Mouse (Mus musculus) ovary, postnatal 36 days (tissue): Measurements from ENCODE around the gene Wipi2.

ENCODE experiments used
- DNase-seq: peaks from one replicate; pipeline ENCODE4 v3.0.0; 2022; ENCODE audit warnings: low spot score, mixed read lengths

Gene Wipi2

DNA sequence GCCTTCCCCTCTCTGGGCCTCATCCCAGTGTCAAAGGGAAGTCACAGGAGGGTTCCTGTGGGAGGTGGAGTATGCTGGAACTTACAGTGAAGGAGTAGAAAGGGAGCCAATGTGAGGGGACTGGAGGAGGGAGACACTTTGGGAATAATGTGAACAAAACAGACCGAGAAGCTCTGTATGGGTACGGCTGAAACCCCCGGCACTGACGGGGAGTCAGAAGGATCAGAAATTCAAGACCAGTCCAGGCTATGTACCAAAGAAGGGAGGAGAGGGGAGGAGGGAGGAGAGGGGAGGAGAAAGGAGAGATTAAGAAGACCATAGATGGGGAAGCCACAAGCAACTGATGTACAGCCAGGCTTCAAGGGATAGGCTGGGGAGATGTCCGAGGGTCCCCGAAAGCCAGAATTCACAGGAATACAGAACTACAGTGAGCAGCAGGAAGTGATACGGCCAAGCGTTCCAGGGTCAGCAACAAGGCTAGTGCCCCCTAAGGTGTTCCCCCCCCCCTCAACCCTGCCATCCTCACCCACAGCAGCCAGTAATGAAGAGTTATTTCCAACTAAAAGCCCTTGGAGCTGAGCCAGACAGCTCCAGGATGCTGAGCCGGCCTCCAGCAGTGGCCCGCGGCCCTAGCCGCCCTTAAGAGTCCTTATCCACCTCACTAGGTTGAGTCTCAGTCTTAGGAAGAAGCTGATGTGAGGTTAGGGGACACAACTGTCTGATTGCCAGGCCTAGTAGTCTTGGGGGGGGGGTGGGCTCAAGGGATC, 65.7 kb downstream of the Wipi2 start:
- DNase-seq = no peak

DNA sequence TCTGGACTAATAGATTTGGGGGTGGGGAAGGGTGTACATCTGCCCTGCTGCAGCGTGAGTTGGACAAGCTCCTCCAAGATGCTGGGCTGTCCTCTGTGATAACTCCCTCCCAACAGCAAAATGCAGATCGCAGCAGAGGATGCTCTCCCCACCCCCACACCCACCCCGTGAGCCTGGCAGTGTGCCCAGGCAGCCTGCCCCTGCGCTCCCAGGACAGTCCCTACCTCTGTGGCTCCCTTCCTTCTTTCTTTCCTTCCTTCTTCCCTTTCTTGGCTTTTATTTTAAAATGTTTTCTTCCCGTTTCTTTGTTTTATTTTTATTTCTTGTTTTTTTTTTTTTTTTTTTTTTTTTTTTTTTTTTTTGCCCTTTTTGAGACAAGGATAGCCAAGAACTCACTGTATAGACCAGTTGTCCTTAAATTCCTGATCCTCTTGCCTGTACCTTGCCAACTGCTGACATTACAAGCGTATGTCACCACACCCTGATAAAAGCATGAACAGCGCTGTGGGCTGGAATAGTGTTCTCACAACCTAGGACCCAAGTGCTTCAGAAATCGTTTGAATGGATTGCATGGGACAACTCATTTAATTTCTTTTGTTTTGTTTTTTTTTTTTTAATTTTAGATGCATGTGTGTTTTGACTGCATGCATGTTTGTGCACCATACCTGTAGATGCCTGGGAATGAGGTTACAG, 66.4 kb downstream of the Wipi2 start:
- DNase-seq = no peak

DNA sequence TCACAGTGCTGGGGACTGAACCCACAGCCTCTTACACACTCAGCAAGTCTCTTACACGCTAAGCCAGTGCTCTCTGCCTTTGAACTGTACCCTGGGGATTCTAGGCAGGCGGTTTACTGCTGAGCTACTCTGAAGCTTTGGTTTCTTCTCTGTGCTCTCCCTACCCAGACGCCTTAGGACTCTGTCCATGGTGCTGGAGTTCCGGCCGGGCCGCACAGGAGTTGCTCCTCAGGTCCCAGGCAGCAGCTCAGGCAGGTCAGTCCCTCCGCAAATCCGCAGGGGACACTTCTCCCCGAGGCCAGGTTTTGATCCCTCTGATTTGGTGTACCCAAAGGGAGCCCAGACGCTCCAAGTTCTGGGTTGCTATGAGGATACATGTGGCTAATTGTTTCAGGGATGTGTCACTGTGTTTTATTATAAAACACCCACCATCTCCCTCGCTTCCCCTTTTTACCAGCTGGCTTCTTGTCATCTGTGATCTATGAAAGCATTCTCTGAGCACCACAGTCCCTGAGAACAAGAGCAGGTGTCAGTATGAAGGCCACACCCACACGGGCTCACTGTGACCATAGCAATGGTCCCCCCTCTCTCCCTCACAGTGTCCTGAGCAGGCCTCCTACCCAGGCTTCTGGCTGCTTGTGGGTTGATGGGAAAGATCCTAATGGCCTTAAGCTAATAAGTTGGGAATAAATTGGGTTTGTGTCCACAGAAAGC, 67.3 kb downstream of the Wipi2 start:
- peak; percentile 72 for DNase-seq

DNA sequence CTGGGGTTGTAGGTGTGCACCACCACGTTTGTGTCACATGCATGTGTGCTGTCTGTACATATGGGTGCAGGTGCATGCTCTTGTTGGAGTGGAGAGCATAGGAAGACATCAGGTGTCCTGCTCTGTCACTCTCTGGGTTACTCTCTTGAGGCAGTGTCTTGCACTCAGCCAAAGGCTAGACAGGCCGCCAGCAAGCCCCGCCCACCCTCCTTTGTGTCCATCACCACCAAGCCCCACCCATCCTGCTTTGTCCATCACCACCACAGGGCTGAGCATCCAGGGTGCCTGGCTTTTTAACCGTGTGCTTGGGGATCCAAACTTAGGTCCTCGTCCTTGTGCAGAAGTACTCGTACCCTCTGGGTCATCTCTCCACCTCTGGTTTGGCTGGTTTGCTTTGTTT, 68.8 kb downstream of the Wipi2 start:
- no peak for DNase-seq

DNA sequence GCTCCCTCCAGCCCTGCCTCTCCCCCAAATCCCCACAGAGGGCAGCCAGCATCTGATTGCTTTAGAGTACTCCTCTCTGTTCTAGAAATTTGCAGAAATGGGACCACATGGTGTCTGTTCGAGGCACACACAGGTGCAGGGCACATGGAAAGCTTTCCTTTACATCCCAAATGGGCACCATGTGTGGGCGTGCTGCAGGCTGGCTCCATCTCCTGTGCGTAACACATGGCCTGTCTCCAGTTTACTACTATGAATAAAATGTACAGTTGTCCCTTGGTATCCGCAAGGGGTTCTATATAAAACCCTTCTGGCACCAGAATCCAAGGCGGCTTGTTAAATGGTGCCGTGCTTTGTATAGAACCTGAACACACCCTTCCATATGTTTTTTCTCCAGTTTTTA, 69.4 kb downstream of the Wipi2 start:
- DNase-seq = no peak

DNA sequence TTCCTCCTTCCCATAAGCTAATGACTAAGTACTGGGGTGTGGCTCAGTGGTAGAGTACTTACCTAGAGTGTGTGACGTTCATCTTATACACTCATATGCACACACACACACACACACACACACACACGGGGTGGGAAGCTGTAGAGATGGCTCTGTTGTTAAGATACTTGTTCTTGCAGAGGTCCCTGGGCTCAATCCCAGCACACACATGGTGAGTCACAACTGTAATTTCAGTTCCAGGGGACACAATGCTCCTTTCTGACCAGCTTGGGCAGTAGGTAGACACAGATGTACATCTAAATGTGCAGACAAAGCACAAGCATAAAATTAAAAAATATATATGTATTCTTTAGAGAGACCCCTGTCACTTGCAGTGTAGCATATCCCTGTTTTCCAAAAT, 70.2 kb downstream of the Wipi2 start:
- DNase-seq = no peak

DNA sequence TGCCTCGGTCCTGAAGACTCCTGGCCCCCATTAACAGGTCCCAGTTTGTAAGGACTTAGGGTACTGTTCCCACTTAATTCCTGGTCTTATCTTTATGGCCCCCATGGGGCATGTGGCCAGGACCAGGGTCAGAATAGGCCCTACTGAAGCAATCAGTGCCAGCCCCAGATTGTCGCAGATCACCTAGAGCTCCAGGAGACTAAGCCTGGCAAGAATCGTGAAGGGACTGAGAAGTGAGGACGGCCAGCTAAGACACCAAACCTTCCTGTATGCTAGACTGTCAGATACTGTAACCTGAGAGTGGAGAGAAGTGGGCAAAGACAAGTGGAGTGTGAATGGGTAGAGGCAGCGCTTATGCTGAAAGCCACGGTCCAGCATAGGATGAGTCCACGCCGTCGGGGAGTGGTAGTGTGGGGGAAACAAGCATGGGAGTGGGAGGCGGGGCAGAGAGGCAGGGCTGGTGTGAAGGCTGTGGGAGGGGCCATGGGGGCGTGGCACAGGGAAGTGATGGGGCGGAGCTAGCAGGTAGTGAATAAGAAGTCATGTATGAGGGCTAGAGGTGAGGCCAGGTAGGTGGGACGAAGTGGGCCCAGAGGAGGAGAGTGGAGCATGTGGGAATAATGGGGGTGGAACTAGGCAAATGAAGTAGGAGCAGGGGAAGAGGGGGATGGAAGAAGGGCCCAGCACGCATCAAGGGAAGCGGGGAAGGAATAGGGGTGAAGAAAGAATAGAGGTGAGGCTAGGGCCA, 73.5 kb downstream of the Wipi2 start:
- DNase-seq = no peak

DNA sequence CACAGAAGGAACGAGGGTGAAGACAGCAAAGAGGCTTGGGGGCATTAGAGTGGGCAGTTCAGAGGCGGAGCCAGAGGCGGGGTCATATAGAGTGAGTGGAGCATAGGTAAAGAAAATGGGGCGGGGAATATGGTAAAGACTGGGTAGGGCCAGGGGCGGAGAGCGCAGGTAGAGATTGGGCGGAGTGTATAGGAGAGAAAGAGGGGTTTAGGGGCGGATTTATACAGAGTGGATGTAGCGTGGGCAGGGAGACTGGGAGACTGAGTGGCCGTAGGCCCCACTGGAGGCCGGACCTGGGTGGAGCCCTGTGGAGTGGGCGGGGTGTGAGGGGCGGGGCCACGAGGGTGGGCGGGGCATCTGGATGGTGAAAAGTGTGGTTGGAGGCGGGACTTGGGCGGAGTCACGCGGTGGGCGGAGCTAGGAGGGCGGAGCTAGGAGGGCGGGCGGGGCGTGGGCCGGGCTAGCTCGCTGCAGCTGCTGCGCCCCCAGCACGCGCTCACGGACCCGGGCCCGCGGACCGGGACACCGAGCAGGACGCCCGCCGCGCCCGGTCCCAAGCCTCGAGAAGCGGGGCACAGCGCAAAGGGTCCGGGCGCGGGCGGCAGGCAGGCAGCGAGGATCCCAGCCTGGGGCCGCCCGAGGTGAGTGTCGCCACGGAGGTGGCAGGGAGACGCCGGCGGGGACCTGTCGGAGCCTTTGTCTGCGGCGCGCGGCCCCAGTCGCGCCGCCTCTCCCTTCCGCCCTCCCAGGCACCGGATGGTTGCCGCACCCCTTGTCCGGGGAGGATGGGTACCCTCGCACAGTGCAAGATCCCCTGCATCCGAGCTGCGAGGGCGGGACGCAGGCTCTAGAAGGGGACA, 74.4 kb downstream of the Wipi2 start:
- DNase-seq = no peak

DNA sequence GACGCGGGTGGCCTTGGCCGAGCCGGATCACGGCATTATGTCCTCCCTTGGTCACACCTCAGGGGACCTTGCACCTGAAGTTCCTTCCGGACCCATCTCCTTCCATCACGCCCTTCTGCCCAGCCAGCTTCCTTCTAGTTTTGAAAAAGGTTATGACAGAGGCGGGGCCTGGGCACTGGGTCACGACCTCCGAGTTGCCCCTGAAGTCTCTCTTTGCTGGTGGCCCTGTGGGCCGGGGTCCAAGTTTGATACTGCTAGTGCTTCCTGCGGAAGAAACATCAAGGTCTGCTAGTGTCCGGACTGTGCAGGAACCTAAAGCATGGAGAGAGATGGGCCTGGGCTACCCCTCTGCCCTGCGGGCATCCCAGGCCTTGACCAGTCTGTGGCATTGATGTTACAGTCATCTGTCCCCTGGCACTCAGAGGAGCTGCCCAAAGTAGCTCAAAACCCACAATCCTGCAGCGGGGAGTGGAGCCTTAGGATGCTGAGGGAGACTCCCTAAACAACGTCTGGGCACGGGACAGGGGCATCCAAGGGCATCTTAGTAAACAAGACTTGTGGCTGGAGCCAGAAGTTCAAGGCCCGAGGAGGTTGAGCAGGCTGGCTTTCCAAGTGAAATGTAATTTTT, 75.1 kb downstream of the Wipi2 start:
- DNase-seq = no peak

DNA sequence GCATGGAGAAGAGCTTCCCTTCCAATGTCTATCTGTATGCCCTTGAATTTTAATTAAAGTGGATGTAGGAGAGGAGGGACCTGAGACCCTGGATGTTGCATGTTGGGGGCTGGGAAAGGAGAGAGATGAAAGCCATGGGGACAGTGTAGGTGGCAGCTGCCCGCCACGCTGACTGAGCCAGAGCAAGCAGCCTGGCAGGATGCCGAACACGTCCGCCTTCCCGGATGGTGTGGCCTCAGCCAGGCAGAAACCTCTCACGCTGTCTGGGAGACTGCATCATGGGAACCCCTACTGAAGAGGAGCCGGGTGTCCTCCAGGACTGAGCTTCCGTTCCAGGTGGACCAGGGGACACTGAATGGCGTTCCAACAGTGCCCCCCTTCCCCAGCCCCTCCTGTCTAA, 76.1 kb downstream of the Wipi2 start:
- DNase-seq = no peak

DNA sequence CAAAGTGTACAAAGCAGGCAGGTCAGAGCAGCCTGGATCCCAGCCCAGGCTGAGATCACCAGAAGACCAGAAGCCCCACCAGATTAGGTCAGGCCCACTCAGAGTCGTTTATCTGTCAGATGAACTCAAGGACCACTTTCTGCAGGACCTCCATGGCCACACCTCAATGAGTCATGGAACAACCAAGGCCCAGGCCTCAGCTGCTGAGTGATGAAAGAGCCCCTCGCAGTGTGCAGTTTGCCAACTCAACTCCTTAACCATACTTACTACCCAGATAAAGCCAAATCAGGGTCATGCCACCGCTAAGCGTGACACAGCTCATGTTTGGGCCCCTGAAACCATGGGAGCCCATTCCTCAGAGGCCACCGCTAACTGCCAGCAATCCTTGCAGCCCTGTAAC, 80.2 kb downstream of the Wipi2 start:
- DNase-seq = no peak

DNA sequence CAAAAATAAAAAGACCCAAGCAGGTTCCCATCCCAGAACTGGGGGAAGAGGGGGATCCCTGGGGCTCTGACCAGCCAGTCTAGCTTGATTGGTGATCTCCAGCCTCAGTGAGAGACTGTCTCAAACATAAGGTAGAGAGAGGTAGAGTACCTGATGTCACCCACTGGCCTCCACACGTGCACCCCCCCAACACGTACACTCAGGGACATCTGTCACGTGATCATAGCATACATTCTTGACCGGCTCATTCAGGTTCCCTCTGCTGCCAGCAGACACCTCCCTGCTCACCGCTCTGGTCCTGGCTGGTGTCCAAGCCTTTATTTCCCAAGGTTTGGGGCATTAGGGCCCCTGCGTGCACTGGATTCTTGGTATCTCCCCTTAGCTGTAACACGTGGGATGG, 81.9 kb downstream of the Wipi2 start:
- DNase-seq = no peak

DNA sequence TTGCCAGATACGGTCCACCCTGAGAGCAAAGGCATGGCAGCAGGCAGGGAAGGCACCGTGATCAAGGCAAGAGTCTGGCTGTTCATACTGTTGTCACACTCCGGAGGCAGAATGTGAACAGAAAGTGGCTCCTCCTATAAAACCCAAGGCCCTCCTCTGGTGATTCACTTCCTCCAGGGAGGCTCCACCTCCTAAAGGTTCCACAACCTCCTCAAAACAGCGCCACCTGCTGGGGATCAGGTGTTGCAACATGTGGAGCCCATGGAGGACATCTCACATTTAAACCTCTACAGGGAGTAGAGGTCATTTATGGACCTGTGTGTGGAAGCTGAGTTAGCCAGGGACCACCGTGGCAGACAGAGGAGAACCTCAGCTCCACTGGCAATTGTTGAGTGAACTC, 84.9 kb downstream of the Wipi2 start:
- DNase-seq = no peak

DNA sequence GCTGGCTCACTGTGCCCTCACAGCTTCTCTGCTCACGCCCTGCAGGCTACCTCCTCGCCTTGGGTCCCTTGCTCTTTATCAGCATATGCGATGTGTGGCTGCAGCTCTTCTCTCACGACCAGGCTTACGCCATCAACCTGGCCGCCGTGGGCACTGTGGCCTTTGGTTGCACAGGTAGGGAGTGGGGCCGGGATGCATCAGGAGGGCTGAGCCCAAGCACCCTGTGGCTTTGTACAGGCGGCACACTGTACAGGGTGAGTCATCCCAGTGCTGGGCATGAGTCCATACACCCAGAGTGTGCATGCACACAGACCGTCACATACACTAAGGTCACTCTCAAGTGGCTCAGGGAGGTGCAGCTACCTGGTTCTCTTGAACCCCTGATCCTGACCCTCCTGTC, 86.5 kb downstream of the Wipi2 start:
- DNase-seq = no peak

DNA sequence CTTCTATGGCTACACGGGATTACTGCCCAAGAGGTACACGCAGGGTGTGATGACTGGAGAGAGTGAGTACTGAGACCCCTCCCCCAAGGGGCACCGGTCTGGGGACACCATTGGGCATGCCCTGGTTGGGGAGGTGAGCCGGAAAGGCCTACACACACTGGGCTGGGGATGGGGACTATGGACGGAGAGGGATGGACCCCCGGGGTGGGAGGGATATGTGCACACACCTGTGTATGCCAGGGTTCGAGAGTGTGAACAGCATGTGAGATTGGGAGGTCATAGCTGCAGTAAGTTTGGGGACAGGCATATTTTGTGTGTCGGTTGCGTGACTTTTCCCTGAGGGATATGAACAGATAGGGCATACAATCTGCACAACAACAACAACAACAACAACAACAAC, 87.6 kb downstream of the Wipi2 start:
- no peak for DNase-seq

DNA sequence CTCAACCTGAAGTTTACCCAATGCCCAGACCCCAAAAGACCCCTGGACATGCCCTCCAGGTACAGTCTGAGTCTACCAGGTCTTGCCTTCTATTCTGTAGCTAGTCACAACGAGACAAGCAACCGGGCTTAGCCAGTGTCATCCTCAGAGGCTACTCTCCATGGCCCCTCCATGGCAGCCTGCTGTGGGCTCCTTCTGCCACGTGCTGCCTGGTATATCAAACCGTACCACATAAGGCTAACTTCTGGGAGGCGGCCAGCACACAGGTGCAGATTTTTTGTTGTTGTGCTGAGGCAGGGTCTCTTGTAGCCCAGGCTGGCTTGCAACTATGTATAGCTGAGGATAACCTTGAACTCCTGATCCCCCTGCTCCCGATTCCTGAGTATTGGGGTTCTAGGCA, 88.6 kb downstream of the Wipi2 start:
- DNase-seq = no peak

DNA sequence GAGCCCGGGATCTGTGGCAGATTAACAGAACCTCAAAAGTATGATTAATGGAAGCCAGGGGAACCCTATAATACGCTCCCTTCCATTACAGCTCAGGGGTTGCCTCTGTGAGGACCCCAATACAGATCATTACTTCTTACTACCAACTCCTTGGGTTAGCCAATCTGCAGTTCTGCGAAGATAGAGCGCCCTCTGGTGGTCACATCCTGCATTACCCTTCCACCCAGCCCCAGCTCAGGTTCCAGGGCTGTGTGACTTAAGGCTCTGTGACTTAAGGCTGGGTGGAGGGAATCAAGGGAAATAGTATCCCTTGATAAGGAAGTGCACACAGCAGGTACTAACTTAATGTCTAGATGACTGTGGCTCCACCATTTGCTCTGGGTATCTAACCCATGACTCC, 90.5 kb downstream of the Wipi2 start:
- peak; percentile 76 for DNase-seq

DNA sequence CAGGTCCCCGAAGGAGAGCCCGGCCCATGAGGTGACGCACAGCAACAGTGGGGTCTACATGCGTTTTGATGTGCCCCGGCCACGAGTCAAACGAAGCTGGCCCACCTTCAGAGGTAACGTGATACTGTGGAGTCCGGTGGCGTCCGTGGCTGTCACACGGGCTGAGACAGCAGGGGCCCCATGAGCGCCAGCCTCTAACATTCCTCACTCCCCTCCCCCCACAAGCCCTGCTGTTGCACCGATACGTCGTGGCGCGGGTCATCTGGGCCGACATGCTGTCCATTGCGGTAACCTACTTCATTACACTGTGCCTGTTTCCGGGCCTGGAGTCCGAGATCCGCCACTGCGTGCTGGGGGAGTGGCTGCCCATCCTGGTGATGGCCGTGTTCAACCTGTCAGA, 91.0 kb downstream of the Wipi2 start:
- DNase-seq = no peak

DNA sequence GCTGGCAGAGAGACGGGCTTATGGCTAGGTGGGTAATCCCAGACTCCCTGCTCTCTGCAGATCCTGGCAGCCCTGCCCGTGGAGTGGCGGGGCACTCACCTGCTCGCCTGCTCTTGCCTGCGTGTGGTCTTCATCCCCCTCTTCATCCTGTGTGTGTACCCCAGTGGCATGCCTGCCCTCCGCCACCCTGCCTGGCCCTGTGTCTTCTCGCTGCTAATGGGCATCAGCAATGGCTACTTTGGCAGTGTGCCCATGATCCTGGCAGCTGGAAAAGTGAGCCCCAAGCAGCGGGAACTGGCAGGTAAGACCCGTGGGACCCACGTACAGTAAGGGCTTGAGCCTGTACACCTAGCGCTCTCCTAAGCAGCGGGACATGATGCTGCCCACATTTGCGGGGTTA, 92.4 kb downstream of the Wipi2 start:
- DNase-seq = no peak
